Mouse (Mus musculus): ENCODE measurements at regions not wholly inside any gene's neighbourhood (a gene's known extent, or its start where the extent isn't known, plus 50 kb on each side); places are given as distances from the start of the nearest gene placed in this dataset.

DNA sequence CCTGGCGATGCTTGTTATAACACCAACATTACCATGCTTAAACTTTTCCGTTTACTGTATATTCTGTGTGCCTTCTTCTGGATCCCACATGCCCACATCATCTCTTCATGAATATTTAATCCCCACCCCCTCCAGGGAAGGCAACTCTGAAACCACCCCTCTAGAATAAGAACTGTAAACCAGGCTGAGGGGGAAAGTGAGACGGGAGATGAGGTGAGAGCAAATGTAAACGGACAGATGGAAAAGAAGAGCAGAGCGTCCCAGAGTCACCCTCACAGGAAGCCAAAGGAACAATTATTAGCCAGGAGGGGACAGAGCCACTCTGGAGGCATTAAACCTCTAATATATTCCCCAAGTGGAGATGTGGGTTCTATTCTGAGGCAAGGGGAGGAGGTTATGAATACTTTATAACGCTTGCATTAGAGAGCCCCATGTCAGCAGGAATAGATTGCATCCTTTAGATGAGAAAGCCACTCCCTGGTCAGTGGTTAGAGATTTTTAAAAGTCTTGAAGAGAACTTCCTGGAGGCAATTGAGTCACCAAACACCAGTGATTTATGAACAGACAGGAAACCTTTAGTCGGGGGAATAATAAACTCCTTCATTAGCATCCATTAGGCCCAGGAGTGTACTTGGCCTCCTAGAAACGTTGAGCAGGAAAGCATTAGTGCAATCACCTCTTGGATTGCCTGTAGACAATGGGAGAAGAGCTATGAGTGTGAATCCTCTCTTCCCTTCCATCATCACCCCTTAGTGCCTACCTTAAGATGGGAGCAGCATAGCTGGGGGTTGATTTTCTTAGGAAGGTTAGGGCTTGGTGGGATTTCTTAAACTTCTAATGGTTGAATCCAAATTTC, 220.1 kb downstream of the Elavl2 start:
- no peak for DNase-seq

DNA sequence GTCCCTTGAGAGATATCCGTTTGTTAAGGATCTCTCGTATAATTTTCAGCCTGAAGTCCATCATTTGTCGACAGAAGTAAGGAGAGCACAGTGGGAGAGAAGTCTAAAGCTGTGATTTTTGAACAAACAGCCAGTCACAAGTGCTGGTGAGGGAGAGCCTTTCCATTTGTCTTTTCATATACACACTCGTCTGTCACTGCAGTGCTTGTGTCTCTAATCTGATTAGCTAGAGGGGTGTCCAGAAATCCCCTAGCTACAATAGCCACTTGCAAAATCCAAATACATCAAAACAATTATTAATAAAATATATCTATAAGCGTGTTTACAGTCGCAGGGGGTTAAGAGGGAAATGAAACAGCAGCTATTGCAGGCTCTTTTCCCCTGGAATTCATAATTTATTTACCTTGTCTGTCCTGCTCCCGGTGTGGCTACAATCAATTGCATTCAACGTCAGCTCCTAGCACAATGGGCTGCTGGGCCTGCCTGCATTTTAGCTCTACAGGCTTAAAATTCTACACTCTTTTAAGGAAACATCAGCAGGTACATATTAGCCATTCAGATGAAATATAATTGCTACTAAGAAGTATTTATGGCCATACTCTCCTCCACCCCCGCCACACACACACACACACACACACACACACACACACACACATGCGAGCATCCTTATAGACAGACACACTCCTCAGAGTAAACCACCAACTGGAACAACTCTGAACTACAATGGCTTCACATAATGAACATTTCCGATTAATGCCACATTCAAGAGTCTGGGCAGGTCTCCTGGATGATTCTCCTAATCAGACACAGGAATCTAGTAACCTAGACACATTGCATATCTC, 236.1 kb downstream of the Elavl2 start:
- DNase-seq = no peak

DNA sequence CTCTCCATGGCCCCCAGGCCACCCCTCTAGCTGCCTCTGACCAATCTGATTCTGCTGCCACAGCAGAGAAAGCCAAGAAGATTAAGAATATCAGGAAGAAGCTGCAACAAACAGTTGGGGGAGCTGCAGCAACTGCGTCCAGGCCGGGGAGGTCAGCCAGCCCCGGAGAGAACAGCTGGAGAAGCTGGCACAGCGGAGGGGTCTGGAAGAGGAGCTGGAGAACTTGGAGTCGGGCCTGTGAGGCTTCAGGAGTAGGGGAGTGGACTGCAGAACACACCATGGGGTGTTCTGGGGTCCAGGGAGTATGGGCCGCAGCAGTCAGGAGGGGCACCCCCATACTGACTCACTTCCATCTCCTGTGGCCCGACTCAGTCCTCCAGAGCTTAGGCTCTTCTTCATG, 243.5 kb downstream of the Elavl2 start:
- peak; percentile 74 for DNase-seq

DNA sequence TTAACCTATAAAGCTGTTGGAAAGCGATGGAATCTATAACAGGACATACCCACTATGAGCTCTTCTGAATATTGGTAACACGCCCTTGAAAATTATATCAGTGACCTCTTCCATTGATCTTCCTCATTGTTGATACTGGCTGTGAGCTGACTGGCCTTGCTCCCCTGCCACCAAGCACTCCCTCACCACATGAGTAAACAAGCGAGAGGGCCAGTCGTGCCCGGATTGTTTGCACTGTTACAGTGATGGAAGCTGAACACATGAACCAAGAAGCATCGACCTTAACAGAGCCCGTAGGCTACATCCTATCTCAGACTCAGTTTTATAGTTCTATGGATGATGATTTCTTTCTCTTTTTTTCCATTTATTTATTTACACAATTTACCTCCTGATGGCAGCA, 255.9 kb downstream of the Elavl2 start:
- no peak for DNase-seq

DNA sequence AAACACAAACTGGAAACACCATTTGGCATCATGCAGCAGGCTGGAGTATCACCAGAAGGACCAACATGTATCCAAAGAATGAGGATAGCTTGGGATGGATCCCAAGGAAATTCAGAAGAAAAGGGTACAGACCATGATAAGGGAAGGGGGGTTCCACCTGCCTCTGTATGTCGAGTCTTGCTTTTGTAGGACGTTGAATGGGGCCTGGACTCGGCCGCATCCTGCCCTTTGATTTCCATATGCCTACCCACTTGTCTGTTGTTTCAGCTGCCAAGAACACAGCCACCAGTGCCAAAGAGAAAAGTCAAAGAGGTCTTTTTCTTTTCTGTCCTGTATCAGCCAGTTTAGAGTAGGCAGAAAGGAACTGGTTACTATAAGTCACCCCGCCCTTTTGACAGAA, 256.7 kb downstream of the Elavl2 start:
- no peak for DNase-seq

DNA sequence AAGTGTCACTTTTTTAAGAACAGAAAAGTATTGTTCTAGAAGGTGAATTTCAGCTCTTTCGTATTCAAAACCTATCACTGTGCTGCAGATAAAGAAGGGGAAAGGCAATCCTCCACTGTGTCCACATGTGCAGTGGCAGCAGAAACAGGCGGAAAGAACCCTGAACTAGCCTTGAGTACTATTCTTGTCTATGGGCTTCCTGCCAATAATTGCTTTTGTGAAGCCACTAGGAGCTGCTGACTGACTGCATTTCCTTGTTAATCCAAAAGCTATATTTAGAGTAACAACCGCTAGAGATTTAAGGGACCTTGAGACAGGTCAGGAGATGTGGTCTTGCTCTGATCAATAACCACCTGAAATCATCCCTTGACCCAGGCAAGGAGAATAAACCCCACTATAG, 265.3 kb downstream of the Elavl2 start:
- no peak for DNase-seq

DNA sequence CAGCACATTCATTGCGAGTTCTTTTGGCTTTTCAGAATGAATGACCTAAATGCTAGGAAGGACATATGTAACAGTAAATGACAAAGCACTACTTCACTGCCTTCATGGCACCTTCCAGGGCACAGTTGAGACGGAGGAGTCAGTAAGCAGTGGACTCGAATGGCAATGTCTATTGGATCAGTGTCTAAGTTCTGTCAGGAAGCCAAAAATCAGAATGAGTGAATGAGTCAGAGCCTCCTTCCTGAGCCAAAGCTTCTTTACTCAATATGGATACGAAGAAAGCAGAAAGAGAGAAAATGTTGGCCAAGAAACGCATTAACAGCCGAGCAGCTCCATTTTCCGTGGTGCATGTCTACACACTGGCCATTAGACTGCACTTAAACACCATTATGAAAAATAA, 268.3 kb downstream of the Elavl2 start:
- no peak for DNase-seq

DNA sequence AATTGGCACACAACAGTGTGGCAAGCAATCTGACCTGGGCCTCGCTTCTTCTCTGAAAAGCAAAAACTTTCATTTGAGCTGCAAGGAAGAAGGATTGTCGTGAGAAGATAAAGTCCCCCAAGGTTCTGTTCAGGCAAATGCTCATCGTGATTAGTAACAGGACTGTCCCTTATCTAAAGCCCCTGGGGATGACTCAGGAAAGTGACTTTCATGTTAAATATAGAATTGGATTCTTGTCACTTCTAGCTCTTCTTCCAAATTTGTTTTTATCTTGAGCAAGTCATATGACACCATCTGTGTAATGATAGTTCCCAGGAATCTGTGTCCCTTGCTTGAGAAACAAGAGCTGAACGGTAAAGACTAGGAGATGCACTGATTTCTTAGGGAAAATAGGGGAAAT, 280.3 kb downstream of the Elavl2 start:
- DNase-seq = no peak

DNA sequence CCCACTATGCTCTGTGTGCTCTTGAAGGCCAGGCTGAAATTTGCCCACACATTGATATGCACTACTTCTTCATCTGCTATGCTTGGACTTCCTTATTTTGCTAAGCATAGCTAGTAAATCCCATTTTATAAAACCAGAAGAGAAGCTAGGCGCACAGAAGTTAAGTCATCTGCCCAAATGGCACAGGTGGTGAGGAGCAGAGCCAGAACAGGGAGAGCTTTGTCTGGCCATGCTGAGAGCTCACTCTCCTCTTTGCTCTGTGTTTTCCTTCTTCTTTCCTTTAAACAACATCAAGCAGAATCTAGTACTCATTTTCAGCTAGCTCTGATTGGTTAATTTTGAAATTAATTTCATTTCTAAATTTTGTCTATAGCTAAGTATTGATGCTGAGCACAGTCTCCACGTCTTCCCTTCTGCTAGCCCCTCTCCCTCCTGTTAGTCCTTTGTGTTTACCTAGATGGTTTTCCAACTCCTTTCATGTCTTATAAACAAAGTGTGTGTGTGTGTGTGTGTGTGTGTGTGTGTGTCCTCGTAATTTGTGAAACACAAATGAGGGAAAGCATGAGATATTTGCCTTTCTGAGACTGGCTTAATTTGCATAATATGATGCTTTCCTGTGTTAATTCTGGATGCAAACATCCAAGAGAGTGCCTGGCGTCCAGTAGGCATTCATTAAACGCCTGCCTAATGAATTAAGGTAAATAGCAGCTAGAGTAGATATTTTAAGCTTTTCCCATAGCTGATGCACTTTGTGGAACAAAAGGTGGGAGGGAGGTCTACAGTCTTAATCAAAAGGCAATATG, 283.6 kb downstream of the Elavl2 start:
- DNase-seq = no peak

DNA sequence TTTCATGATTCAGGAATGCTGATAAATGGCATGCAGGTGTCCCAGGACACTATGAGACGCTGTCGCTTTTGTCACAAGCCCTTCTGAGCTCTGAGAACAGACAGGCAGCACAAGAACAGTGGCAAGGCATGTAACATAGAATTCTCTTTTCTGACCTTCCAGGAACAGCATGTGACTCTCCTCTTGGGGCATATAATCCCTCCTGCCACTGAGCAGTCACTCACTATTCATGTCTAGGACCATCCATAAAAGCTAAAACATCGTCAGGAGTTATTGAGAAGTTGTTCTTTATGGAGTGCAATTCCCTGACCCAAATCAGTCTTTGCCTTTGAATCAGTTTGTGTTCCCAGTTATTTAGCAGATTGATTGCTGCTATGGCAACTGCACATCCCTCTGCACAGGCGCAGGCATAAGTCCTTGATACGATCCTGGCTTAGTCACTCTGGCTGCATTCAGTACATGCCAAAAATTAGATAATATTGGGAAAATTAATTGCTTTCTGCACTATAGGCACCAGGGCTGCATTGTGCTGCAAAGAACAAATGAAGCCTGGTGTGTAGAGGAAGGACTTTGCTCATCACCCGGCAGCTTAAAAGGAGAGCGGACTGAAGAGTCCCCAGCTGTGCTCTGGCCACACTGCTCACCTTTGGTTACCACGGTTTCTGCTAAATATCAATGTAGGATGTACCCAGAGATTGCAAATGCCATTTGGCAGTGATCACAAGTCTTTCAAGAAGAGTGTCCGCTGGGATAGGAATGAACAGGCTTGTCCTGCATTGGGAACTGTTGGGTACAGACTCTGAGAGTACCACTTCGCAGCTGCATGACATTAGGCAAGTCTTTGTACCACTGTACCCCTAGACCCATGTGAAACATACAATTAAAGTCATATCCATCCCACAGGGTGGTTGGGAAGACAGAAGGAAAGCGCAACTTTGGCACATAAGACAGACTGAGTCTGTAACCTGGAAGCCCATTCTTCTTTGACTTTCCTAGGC, 288.6 kb downstream of the Elavl2 start:
- no peak for DNase-seq

DNA sequence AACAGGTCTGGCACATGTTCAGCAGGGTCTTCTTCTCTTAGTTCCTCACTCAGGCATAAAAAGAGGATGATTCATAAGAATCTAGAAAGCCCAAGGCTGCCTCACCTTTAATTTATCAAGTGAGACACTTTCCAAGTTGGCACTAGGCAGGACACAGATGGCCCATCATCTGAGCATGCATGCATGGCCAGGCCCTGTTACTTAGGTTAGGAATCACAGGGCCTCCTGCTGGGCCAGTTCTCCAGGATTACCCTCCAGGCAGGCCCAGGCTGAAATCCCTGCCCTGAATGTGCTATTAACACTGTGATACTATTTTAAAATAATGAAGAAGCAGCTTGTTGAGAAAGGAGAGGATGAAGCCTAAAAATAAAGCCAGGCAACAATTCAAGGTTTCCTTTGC, 304.5 kb downstream of the Elavl2 start:
- no peak for DNase-seq

DNA sequence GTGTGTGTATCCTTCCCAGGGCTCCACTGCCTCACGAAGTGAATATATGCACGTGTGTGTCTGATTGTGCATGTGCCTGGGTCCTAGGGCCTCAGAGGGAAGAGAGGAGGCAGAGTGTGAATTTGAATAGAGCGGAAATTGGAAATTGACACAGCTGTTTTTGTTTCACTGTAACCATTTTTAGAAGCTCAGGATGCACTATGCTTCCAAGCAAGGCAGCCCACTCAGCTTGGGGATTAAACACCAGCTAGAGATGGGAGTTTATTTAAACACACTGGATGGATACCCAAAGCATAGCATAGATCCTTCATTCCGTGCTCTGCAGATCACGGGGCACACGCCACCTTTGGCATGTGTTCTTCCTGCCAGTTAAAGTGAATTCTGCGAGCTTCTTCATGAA, 306.2 kb downstream of the Elavl2 start:
- no peak for DNase-seq

DNA sequence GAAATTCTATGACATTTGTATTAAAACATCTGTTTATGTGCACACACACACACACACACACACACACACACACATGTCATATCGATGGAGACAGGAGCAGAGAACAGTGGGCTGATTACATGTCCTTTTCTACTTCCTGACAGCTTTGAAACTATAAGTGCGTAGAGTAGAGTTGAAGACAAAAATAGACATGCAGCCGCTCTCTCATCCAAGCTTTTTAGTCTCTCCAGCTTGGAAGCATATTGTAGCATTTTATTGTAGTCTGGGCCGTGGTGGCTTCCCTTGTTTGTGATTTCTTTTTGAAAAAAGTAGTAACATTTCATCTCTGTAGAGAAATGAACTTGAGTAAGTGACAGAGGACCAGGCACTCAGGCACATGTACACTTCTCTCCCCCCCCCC, 306.7 kb downstream of the Elavl2 start:
- no peak for DNase-seq

DNA sequence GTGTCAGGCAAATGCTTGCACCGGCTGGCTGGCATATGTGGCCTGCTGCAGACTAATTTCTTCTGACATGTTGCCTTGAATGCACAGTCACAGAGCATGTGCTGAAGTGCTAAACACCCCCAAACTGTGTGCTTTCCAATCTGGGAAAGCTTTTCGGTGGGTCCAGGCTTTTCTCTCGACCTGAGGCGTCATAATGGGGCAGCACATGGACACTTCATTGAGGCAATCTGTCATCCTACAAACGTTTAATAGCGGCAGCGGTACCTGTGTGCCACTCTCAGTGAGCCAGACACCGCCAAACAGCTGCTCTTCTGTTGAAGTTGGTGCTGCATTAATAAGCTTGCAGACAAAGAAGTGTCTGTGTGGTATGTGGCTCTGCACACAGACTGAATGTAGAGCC, 308.3 kb downstream of the Elavl2 start:
- no peak for DNase-seq

DNA sequence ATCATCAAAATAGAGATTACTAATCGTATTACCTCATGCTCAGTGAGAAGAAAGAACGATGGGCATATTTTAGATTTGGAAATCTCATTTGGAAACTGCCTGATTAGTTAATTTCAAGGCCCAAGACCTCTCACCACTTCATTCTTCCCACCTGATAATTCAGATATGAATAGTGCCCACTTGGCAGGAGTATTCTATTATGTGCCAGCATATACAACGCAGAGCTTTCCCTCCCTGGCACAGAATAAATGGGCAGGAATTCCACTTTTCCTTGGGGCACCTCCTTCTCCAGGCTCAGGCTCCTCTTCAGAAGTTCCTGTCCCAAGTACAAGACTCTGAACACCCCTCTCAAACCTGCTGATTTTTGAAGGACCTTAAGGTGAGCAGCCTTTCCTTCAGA, 308.7 kb downstream of the Elavl2 start:
- DNase-seq = no peak

DNA sequence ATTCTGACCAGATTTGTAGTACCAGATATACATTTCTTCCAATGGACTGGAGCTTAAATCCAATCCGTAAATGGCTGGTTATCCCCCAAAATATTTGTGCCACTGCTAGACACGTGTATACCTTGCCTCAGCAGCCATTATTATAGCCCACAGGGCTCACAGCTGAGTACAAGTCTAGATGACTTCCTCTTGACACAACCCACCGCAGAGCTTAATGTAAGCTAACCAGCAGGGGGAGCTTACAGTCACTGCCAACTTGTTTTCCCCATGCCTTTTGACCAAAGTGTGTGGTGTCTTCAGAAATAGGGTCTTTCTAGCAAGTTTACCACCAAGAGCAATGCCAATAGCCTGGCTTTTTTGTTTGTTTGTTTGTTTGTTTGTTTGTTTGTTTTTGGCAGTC, 316.6 kb downstream of the Elavl2 start:
- DNase-seq = no peak

DNA sequence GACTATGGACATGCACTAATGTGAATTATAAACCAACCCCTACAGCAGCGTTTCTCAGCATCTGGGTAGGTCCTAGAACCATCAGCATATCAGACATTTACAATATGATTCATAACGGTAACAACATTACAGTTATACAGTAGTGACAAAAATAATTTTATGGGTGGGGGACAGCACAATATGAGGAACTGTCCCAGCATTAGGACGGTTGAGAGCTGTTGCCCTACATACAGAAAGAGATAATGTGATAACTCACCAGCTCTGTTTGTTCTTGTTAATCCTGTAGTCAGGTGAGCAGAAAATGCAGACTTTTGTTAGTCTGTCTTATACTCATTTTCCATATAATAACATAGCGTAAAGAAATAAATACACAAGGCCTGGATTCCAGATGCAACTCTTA, 319.1 kb downstream of the Elavl2 start:
- DNase-seq = no peak

DNA sequence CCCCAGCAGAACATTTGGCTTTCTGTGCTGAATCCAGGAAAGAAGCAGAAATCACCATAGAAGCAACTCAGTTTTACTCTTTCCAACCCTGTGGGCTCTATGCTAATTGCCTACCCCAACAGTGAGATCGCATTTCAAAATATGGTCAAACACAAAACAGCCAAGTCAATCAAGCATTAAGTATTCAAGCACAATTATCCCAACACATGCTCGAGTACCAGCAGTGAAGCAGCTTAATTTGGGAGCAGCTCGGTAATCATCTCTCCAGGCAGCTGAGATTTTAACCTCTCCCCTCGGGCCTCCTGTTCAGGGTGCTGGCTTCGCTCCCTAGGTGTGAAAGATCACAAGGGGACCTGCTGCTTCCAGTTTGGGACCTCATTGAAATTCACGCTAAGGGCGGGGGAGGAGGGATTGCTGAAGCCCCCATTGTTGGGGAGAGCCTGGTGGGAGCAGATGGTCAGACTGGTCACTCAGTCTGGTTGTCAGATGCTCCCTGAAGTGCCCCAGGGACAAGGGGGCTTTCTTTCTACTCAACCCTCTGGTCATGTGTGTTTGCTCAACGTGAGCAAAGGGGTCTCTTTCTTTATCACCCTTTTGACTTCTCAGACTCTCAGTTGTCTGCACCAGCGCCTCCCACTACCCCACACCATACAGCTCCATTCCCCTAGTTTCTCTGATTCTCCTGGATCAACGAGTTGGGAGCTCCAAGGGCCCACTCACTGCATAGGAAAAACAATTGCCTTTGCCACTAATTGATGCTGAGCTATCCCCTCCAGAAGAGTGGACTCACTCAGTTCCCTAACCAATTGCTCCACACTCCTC, 319.8 kb downstream of the Elavl2 start:
- no peak for DNase-seq

DNA sequence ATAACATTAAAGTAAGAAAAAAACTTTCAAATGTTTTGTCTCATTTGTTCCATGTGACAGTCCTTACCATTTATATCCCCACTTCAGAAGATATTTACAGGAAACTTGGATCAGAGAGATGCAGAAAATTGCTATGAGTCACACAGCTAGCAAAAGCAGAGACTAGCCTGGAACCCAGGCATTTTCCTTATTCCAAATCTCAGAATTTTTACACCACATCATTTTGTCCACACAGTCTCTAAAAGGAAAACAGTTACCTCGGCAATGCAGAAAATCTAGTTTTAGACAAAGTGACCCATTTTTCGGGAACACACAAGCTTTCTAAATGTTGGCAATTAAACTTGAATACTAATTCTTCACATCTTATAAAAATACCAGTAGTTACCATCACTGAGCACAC, 329.3 kb downstream of the Elavl2 start:
- no peak for DNase-seq

DNA sequence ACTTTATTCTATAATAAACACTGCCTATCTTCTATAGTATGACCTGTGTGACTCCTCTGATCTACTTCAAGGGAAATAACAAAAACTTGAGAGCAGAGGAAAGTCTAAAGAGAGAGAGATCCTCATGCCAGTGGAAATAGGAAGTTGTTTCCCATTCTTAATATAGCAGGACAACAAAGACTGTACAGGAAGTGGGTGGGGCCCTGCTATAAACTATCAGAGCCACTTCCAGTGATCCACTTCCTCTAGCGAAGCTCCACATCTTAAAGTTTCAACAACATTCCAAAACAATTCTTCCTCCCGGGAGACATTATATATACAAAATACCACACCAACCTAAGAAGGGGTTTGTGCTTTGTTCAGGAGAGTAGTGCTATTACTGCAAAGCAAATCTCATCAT, 339.7 kb downstream of the Elavl2 start:
- no peak for DNase-seq

DNA sequence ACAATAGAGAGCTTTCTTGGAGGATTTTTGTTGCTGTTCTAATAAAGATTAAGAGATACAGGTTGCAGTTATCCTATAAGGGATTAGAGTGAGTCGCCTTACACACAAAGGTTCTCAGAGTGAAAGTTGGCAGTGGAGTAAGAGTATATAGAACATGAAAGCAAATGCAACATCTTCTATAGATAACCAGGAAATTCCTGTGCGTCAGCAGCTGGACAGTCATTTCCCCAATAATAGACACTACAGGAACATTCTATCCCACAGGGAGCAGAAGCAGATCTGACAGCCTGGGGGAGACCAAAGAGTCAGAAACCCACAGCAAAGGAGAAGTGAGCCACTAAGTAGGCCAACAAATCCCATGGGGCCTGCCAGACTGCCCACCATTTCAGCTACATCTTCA, 348.7 kb downstream of the Elavl2 start:
- DNase-seq = no peak

Measured in gastrocnemius, postnatal 10 days (tissue).